In the genomic region with DNA sequence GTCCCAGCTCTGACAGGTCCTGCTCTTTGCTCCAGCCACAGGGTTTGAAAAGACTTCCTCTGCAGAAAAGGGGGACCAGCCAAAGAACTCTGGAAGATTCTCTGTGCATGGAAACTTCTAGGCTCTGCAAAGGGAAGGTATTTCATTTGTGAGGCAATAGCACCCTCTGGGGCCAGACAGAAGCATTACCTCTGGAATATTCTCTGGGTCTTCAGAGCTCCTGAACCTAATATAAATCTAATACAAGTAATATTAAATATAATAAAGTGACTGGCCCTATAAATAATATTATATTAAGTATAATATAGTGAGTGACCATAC, we compare ENCODE assay signal across 8 mouse cellular contexts.
DNase-seq lines count a peak whose midpoint lies in the region; ATAC-seq lines count a peak whose summit lies in the region.

No protein-coding gene starts in this region.

- ATAC-seq in forebrain, embryonic 15.5 days (replicated peaks) = peak; percentile 56; the same call in 1 of the 2 replicates
- ATAC-seq in hindbrain, embryonic 14.5 days (ENCODE audit: low FRiP score) = 0 out of 2 replicates have a peak, but pooled peaks have one; percentile 21

- no peaks in the 10 kb centered on the region for H3K27me3 ChIP-seq in forebrain, embryonic 15.5 days
- no peaks in the 10 kb centered on the region for H3K27me3 ChIP-seq in hindbrain, embryonic 14.5 days (ENCODE audit: control insufficient read depth, insufficient read depth, low read length)

- H3K36me3 ChIP-seq in forebrain, embryonic 15.5 days = no peaks in the 10 kb centered on the region
- no peaks in the 10 kb centered on the region for H3K36me3 ChIP-seq in hindbrain, embryonic 14.5 days (replicated peaks; ENCODE audit: control insufficient read depth, insufficient read depth)

- no peaks in the 10 kb centered on the region for H3K9me3 ChIP-seq in forebrain, embryonic 15.5 days
- H3K9me3 ChIP-seq in hindbrain, embryonic 14.5 days (ENCODE audit: control insufficient read depth, low read length) = no peaks in the 10 kb centered on the region

- H3K9ac ChIP-seq in forebrain, embryonic 15.5 days (replicated peaks) = no peak overlapping the region
- no peak overlapping the region for H3K9ac ChIP-seq in hindbrain, embryonic 14.5 days

- intact Hi-C loops in heart, postnatal 25 days (cut with DNase I) = loop anchor here (1.0 to 10.0 kb wide), 6 partner anchors 43 to 1716 kb away; no protein-coding TSS in a partner anchor

- DNase-seq in heart, adult 18-20 months = peak; percentile 60 to 85
- DNase-seq in heart, postnatal 25 days (ENCODE audit: low spot score) = no peak
- peak; percentile 53 to 64 for DNase-seq in adrenal gland, postnatal 36 days
- peak; percentile 88 for DNase-seq in hindbrain, embryonic 14.5 days (ENCODE audit: low spot score)
- peak; percentile 16 for DNase-seq in layer of hippocampus, adult 9-10 months (ENCODE audit: low spot score)
- DNase-seq in lung, postnatal 25 days (ENCODE audit: low spot score) = peak; percentile 29
- DNase-seq in right cerebral cortex, postnatal 4 days = peak; percentile 76

- no peak overlapping the region for H3K27ac ChIP-seq in forebrain, embryonic 15.5 days (replicated peaks)
- no peak overlapping the region for H3K27ac ChIP-seq in hindbrain, embryonic 14.5 days

- no peaks in the 10 kb centered on the region for H3K4me1 ChIP-seq in forebrain, embryonic 15.5 days
- no peaks in the 10 kb centered on the region for H3K4me1 ChIP-seq in hindbrain, embryonic 14.5 days (replicated peaks; ENCODE audit: control insufficient read depth, insufficient read depth, low read length)

- no peak overlapping the region for H3K4me3 ChIP-seq in forebrain, embryonic 15.5 days
- H3K4me3 ChIP-seq in hindbrain, embryonic 14.5 days (replicated peaks; ENCODE audit: low read length) = no peak overlapping the region

- H3K4me2 ChIP-seq in forebrain, embryonic 15.5 days (replicated peaks) = no peak overlapping the region
- no peak overlapping the region for H3K4me2 ChIP-seq in hindbrain, embryonic 14.5 days (replicated peaks)
